Mouse (Mus musculus) spleen, adult 2 months (tissue): ENCODE results near the gene S100b.

ENCODE experiments used
- CTCF ChIP-seq: fragments of 200-500 bp; IDR thresholded peaks from 2 replicates; pipeline ENCODE4 v1.5.1; 2011; ENCODE audit warnings: mild to moderate bottlenecking, inconsistent platforms; ENCODE audit not compliant: insufficient read depth, insufficient read length, insufficient replicate concordance; ENCODE audit errors: extremely low read depth
- POLR2A ChIP-seq: fragments of 200-500 bp; IDR thresholded peaks from 2 replicates; pipeline ENCODE4 v1.6.1; 2011; ENCODE audit warnings: low read depth, low read length, inconsistent platforms

- TF ChIP-seq CTCF: no peak
- no peak for TF ChIP-seq POLR2A
Observed at GRCm38 (mm10) chr10:76275256-76275655, 21.6 kb downstream of the S100b start.
